Mouse (Mus musculus) midbrain, embryonic 16.5 days (tissue): ENCODE results near the gene Lamtor2. TPM values are rescaled to one million over a fixed set of nuclear protein-coding genes. Genes with fewer than 3 reads are reported as not detected.
"Not testable (repeated sequence)": the region's sequence is repeated elsewhere in the genome, so short reads cannot be mapped to it uniquely, and the experiment has no call there.

Source experiments
- ATAC-seq: fragments of 200-750 bp; cut with Nextera tagmentation; 2 replicates; pipeline ENCODE4 v1.8.0; 2017; ENCODE audit warnings: moderate TSS enrichment
- H3K27ac ChIP-seq: fragments of 300-500 bp; sonication (generic); 2 replicates; pipeline ENCODE4 v1.5.1; 2014; ENCODE audit warnings: mild to moderate bottlenecking, low read length, mixed read lengths
- H3K27me3 ChIP-seq: fragments of 300-500 bp; sonication (generic); 2 replicates; pipeline ENCODE4 v1.6.1; 2014; ENCODE audit warnings: low read depth, low read length, mixed read lengths; ENCODE audit not compliant: control insufficient read depth, insufficient read depth
- H3K36me3 ChIP-seq: fragments of 300-500 bp; sonication (generic); 2 replicates; pipeline ENCODE4 v1.6.1; 2014; ENCODE audit warnings: mild to moderate bottlenecking, low read length, moderate library complexity, mixed read lengths; ENCODE audit not compliant: control insufficient read depth, insufficient read depth
- H3K4me1 ChIP-seq: fragments of 300-500 bp; sonication (generic); 2 replicates; pipeline ENCODE4 v1.6.1; 2014; ENCODE audit warnings: mild to moderate bottlenecking, low read length, mixed read lengths; ENCODE audit not compliant: control insufficient read depth, insufficient read depth
- H3K4me2 ChIP-seq: fragments of 300-500 bp; sonication (generic); 2 replicates; pipeline ENCODE4 v1.6.1; 2014; ENCODE audit warnings: mild to moderate bottlenecking, low read length, mixed read lengths
- H3K4me3 ChIP-seq: fragments of 300-500 bp; sonication (generic); 2 replicates; pipeline ENCODE4 v1.5.1; 2014; ENCODE audit warnings: low read depth, mild to moderate bottlenecking, low read length, moderate library complexity, mixed read lengths
- H3K9ac ChIP-seq: fragments of 300-500 bp; sonication (generic); 2 replicates; pipeline ENCODE4 v1.6.1; 2014; ENCODE audit warnings: low read depth, low read length, mixed read lengths
- H3K9me3 ChIP-seq: fragments of 300-500 bp; sonication (generic); replicated peaks from 2 replicates; pipeline ENCODE4 v1.6.1; 2014; ENCODE audit warnings: mild to moderate bottlenecking, low read length, mixed read lengths; ENCODE audit not compliant: control insufficient read depth, poor library complexity, severe bottlenecking
- WGBS: fragments of 180-500 bp; shearing (Covaris S2); extraction: QIAGEN DNeasy Blood & Tissue Kit; methylation state at CpG from one replicate; pipeline ENCODE4 v1.1.7; 2014; 5-methylcytosine and 5-hydroxymethylcytosine counted together
- polyA plus RNA-seq: library from polyadenylated mRNA; unstranded; fragments of >200 nt; fragmentation: Nextera tagmentation; extraction: Ambion mirVana; gene quantifications from 2 replicates; pipeline ENCODE4 v1.2.1, GENCODE M21; 2015

The Lamtor2 gene
- polyA plus RNA-seq, 1 experiment from 2014 or later = 193 TPM

- 94% methylated on average over 5 of the region's 5 CpGs for WGBS
- H3K4me2 ChIP-seq = no peak overlapping the region
- no peak overlapping the region for H3K27ac ChIP-seq
- H3K36me3 ChIP-seq = peaks cover 20% of the 10 kb centered on the region
- H3K9me3 ChIP-seq = no peaks in the 10 kb centered on the region
- no peaks in the 10 kb centered on the region for H3K4me1 ChIP-seq
- H3K9ac ChIP-seq = no peak overlapping the region
- ATAC-seq = no peak
- H3K27me3 ChIP-seq = no peaks in the 10 kb centered on the region
- no peak overlapping the region for H3K4me3 ChIP-seq
Observed at GRCm38 (mm10) chr3:88586640-88587039, 33.8 kb upstream of the Lamtor2 start.

GRCm38 (mm10) chr3:88585769-88586168, 32.9 kb upstream of the Lamtor2 start:
- H3K4me3 ChIP-seq = no peak overlapping the region
- peaks cover 4% of the 10 kb centered on the region for H3K4me1 ChIP-seq
- H3K9ac ChIP-seq = no peak overlapping the region
- no peaks in the 10 kb centered on the region for H3K27me3 ChIP-seq
- no peaks in the 10 kb centered on the region for H3K9me3 ChIP-seq
- peaks cover 20% of the 10 kb centered on the region for H3K36me3 ChIP-seq
- H3K4me2 ChIP-seq = no peak overlapping the region
- no peak overlapping the region for H3K27ac ChIP-seq
- no peak for ATAC-seq
- WGBS = 97% methylated on average over 6 of the region's 6 CpGs

DNA sequence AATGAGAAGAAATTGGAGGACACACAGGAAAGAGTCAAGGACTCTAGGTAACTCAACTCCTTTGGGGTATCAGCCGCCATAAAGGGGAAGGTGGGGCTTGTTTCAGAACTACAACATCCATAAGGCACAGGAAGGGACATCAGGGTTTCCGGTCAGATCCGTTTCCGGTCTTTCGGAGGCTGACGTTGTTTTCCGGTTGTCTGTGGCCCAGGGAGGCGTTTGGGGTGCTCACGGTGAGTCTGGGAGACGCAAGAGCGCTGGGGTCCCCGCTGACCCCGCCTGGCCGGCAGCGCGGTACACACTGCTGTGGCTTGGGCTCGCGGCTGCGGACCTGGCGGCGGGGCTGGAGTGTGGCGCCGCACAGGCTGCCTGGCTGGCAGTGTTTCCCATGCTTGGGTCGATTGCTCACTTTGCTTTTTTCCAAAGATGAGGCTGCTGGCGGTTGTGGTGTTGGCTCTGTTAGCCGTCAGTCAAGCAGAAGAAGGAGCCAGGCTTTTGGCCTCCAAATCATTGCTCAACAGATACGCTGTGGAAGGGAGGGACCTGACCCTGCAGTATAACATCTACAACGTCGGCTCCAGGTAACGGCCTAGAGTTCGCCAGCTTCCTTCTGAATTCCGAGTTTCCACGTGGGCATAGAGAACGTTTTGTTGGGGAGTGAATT, 26.7 kb upstream of the Lamtor2 start:
- WGBS = under 1% methylated on average over 34 of the region's 34 CpGs
- H3K9ac ChIP-seq = peak overlapping the region; percentile 92
- peak overlapping the region; percentile 66 for H3K27ac ChIP-seq

DNA sequence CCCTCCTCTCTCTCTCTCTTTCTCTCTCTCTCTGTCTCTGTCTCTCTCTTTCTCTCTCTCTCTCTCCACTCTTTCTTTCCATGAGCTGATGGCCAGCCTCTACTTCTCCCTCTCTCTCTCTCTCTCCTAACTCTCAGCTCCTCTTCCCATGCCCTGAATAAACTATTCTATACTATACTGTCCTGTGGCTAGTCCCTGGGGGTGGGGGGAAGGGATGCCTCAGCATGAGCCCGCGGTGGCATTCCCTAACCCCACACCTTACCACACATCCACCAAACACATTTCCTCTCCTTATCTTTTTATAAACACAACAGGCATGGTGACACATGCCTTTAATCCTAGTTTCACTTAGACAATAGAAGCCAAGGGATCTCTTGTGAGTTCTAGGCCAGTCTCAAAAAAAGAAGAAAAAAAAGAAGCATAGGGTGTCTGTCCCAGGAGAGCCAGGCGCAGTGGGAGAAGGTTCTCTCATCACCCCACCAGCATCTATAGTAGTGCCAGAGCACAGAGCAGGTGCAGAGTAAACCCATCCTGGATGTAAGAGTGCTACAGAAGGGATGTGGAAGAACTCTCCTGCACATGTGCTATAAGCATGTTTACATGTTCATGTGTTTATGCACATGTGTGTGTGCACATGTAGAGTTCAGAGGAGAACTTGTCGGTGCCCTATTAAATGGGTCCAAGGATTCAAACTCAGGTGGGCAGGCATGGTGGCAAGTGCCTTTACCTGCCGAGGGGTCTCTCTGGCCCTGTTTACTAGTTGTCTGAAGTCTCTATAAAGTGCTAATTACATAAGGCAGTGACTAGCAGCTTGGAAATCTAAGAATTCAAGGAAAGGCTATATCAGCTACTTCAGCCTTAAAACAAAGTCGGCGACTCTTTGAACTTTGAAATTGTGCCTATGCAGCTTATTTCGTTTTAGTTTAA, 25.9 kb upstream of the Lamtor2 start:
- Histone ChIP-seq H3K4me2 (peak overlapping the region; percentile 56), H3K9ac (no peak overlapping the region; the same call in 1 of the 2 replicates), H3K9me3 (no peaks in the 10 kb centered on the region), H3K27me3 (no peaks in the 10 kb centered on the region), H3K27ac (no peak overlapping the region), H3K4me3 (peak overlapping the region; percentile 99), H3K36me3 (peaks cover 9% of the 10 kb centered on the region; the same call in 1 of the 2 replicates), H3K4me1 (peaks cover 12% of the 10 kb centered on the region)
- WGBS = 54% methylated on average over 8 of the region's 8 CpGs
- ATAC-seq = peak; percentile 47; the same call in 1 of the 2 replicates

More for the DNA sequence above, 26.7 kb upstream of the Lamtor2 start:
- Histone ChIP-seq H3K4me2 (peak overlapping the region; percentile 94), H3K9me3 (no peaks in the 10 kb centered on the region), H3K4me3 (peak overlapping the region; percentile 99), H3K4me1 (peaks cover 12% of the 10 kb centered on the region), H3K36me3 (peaks cover 9% of the 10 kb centered on the region; the same call in 1 of the 2 replicates), H3K27me3 (no peaks in the 10 kb centered on the region)
- peak; percentile 93 for ATAC-seq

DNA sequence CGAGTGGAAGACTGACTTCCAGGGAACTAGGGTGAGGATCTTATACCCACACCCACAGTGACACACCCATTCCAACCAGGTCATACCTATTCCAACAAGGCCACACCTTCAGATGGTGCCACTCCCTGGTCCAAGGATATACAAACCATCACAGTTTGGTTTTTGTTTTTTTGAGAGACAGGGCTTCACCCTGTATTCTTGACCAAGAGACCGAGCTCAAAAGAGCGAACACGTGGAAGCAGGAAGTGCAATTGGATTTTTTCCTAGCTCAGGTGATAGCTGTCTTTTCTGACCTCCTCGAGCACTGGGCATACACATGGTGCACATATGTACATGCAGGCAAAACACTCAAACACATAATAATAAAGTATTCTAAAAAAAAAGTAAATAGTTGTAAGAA, 25.0 kb upstream of the Lamtor2 start:
- H3K27me3 ChIP-seq = not testable (repeated sequence)

DNA sequence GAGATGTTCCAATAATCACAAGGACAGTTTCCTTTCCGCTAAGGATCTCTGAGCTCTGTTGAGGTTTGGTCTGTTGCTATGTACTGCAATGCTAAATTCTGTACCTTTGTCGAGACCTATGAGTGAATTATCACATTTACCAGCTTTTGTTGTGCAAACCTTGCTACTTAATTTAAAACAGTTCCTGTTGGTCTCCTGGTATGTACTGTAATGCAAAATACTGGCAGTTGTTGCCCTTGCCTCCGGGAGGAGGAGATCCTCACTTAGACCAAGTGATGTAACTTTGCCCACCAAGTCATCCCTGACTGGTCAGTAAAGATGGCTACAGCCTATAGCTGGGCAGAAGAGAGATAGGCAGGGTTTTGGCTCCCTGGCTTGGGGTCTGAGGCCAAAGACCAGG, 22.7 kb upstream of the Lamtor2 start, which contains the start of gene Ssr2:
Gene Ssr2, plus strand, starts transcription at position 337 of the 400 bp plus-strand sequence.
- H3K27me3 ChIP-seq = no peaks in the 10 kb centered on the region
- H3K9ac ChIP-seq = no peak within 1 kb of the TSS
- H3K4me2 ChIP-seq = no peak within 1 kb of the TSS
- no peak for ATAC-seq
- no peak within 1 kb of the TSS for H3K4me3 ChIP-seq
- no peak within 1 kb of the TSS for H3K27ac ChIP-seq
- no peaks in the 10 kb centered on the region for H3K9me3 ChIP-seq
- peaks cover 6% of the 10 kb centered on the region for H3K4me1 ChIP-seq
- H3K36me3 ChIP-seq = no peaks in the 10 kb centered on the region
- WGBS = 88% methylated on average over 3 of the region's 3 CpGs

More for the DNA sequence above, 25.0 kb upstream of the Lamtor2 start:
- not testable (repeated sequence) for H3K9me3 ChIP-seq, H3K4me2 ChIP-seq, H3K9ac ChIP-seq, ATAC-seq, H3K36me3 ChIP-seq, H3K27ac ChIP-seq, H3K4me3 ChIP-seq
- H3K4me1 ChIP-seq = peaks cover 12% of the 10 kb centered on the region
- WGBS = 84% methylated on average over 5 of the region's 5 CpGs

GRCm38 (mm10) chr3:88573810-88574209, 20.9 kb upstream of the Lamtor2 start:
- H3K4me2 ChIP-seq = no peak overlapping the region
- H3K27me3 ChIP-seq = no peaks in the 10 kb centered on the region
- no peak overlapping the region for H3K4me3 ChIP-seq
- no peak for ATAC-seq
- no peak overlapping the region for H3K27ac ChIP-seq
- H3K36me3 ChIP-seq = peaks cover 5% of the 10 kb centered on the region
- 84% methylated on average over 2 of the region's 2 CpGs for WGBS
- no peaks in the 10 kb centered on the region for H3K9me3 ChIP-seq
- no peaks in the 10 kb centered on the region for H3K4me1 ChIP-seq
- H3K9ac ChIP-seq = no peak overlapping the region

DNA sequence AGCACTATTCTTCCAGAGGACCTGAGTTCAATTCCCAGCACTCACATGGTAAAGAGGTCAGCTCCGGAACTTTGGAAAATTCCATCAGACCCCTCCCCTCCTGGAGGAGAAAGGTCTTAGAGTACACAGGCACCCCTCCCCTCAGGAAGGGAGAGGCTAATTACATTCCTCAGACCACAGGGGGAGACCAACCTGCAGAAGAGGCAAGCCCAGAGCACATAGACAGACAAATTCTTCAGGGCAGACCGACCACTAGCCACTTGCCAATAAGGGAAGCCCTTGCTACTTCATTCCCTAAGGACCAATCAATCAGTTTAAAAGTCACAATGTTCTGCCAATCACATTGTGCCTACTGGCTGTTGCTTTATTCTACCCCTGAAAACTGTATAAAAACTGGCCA, 20.0 kb upstream of the Lamtor2 start:
- no peak overlapping the region for H3K4me3 ChIP-seq
- no peaks in the 10 kb centered on the region for H3K4me1 ChIP-seq
- H3K9me3 ChIP-seq = no peaks in the 10 kb centered on the region
- H3K9ac ChIP-seq = no peak overlapping the region
- H3K27me3 ChIP-seq = no peaks in the 10 kb centered on the region
- WGBS = 90% methylated on average over 2 of the region's 2 CpGs
- H3K4me2 ChIP-seq = no peak overlapping the region
- H3K36me3 ChIP-seq = peaks cover 14% of the 10 kb centered on the region
- H3K27ac ChIP-seq = no peak overlapping the region
- no peak for ATAC-seq

- no peak for ATAC-seq
- Histone ChIP-seq H3K4me2 (no peak overlapping the region), H3K27ac (no peak overlapping the region), H3K9me3 (no peaks in the 10 kb centered on the region), H3K27me3 (no peaks in the 10 kb centered on the region), H3K36me3 (peaks cover 20% of the 10 kb centered on the region), H3K9ac (no peak overlapping the region), H3K4me1 (no peaks in the 10 kb centered on the region), H3K4me3 (no peak overlapping the region)
- 88% methylated on average over 1 of the region's 1 CpGs for WGBS
Observed at GRCm38 (mm10) chr3:88571856-88572255, 19.0 kb upstream of the Lamtor2 start.
